31 mouse cellular contexts compared by ENCODE assay signal in genomic region chr6:53897126-53897525, GRCm38 (mm10).
DNase-seq lines count a peak whose midpoint lies in the region; ATAC-seq and TF ChIP-seq lines count a peak whose summit lies in the region.
"Had no signal": no experiment of that assay in that cellular context is flagged by ENCODE, and none has a peak within 500 bp of the region (broad histone marks: within the 10 kb centered on the region; RNA-seq: fewer than 3 reads in every experiment).

No protein-coding gene starts in this region.

- no peak for TF ChIP-seq CTCF in kidney, postnatal 0 days (IDR thresholded peaks at IDR 0.05; ENCODE audit: low read depth)
- no peak for TF ChIP-seq CTCF in kidney, adult 2 months (conservative IDR thresholded peaks at IDR 0.05; ENCODE audit: insufficient read depth, insufficient read length, low read depth, low read length)

- 84% methylated on average over 6 of the region's 6 CpGs for WGBS in kidney, postnatal 0 days
- WGBS in kidney, adult 2 months: 92% methylated on average over 6 of the region's 6 CpGs
- WGBS in hindbrain, embryonic 14.5 days: 96% methylated on average over 6 of the region's 6 CpGs
- WGBS in forebrain, embryonic 10.5 days: 95% methylated on average over 6 of the region's 6 CpGs

- no peak overlapping the region for H3K4me3 ChIP-seq in kidney, postnatal 0 days (replicated peaks; ENCODE audit: low read depth, low read length)
- no peak overlapping the region for H3K4me3 ChIP-seq in kidney, adult 2 months (ENCODE audit: insufficient read depth, low read depth, low read length)
- no peak overlapping the region for H3K4me3 ChIP-seq in hindbrain, embryonic 14.5 days (replicated peaks; ENCODE audit: low read length)
- no peak overlapping the region for H3K4me3 ChIP-seq in forebrain, embryonic 10.5 days
- H3K4me3 ChIP-seq: erythroblast, embryonic 14.5 days; forebrain, embryonic 12.5 days; heart, embryonic 10.5 days; heart, embryonic 15.5 days; hindbrain, embryonic 13.5 days; midbrain, embryonic 13.5 days; neural tube, embryonic 13.5 days; stomach, embryonic 15.5 days had no signal

- no peak overlapping the region for H3K9ac ChIP-seq in kidney, postnatal 0 days (ENCODE audit: low read depth, low read length)
- no peak overlapping the region for H3K9ac ChIP-seq in hindbrain, embryonic 14.5 days
- H3K9ac ChIP-seq: forebrain, embryonic 12.5 days; forebrain, postnatal 0 days; heart, embryonic 15.5 days; hindbrain, embryonic 13.5 days; liver, embryonic 14.5 days; midbrain, embryonic 13.5 days; neural tube, embryonic 13.5 days; stomach, embryonic 15.5 days had no signal

- DNase-seq in frontal cortex, adult 2 months (ENCODE audit: extremely low spot score in 1 of 2, low spot score in 1 of 2): peak; percentile 44 to 57
- no peak for DNase-seq in frontal cortex, postnatal 14 days (ENCODE audit: low spot score in 2 of 2)
- no peak for DNase-seq in kidney, postnatal 0 days (ENCODE audit: low spot score)
- no peak for DNase-seq in kidney, adult 2 months
- DNase-seq in right cerebral cortex, adult 18-20 months: peak; percentile 49
- no peak for DNase-seq in right cerebral cortex, postnatal 4 days
- DNase-seq in hindbrain, embryonic 14.5 days (ENCODE audit: low spot score): no peak
- DNase-seq in forebrain, embryonic 10.5 days (ENCODE audit: extremely low spot score, low spot score): no peak
- DNase-seq: adrenal gland, adult 8-10 months; cerebellum, adult 8-10 months; cerebellum, postnatal 36 days; forebrain, postnatal 0 days; gastrocnemius, postnatal 14 days; heart, postnatal 36 days; kidney, adult 11 months; kidney, postnatal 25 days; liver; lung, adult 2 months; lung, postnatal 10 days; thymus, postnatal 14 days had no signal

- TF ChIP-seq POLR2A in kidney, adult 2 months (IDR thresholded peaks at IDR 0.05; ENCODE audit: low read depth, low read length): no peak

- no peaks in the 10 kb centered on the region for H3K9me3 ChIP-seq in kidney, postnatal 0 days (replicated peaks; ENCODE audit: low read length)
- H3K9me3 ChIP-seq in hindbrain, embryonic 14.5 days (ENCODE audit: control insufficient read depth, low read length): no peaks in the 10 kb centered on the region
- H3K9me3 ChIP-seq in forebrain, embryonic 10.5 days: no peaks in the 10 kb centered on the region
- H3K9me3 ChIP-seq: forebrain, embryonic 12.5 days; heart, embryonic 10.5 days; heart, embryonic 15.5 days; hindbrain, embryonic 13.5 days; midbrain, embryonic 13.5 days; neural tube, embryonic 13.5 days; stomach, embryonic 15.5 days had no signal

- ATAC-seq in kidney, postnatal 0 days (replicated peaks; ENCODE audit: low FRiP score, low read depth): no peak
- no peak for ATAC-seq in hindbrain, embryonic 14.5 days (ENCODE audit: low FRiP score)
- ATAC-seq: forebrain, postnatal 0 days; midbrain, embryonic 13.5 days had no signal

- H3K27ac ChIP-seq in kidney, postnatal 0 days: 0 out of 2 replicates have a peak overlapping the region, but pooled peaks have one; percentile 13
- H3K27ac ChIP-seq in kidney, adult 2 months (ENCODE audit: insufficient read depth, low read depth, low read length): no peak overlapping the region
- H3K27ac ChIP-seq in hindbrain, embryonic 14.5 days: no peak overlapping the region
- no peak overlapping the region for H3K27ac ChIP-seq in forebrain, embryonic 10.5 days
- H3K27ac ChIP-seq: forebrain, embryonic 12.5 days; heart, embryonic 10.5 days; heart, embryonic 15.5 days; hindbrain, embryonic 13.5 days; liver, embryonic 14.5 days; macrophage; midbrain, embryonic 13.5 days; neural tube, embryonic 13.5 days; stomach, embryonic 15.5 days had no signal

- H3K36me3 ChIP-seq in kidney, postnatal 0 days (ENCODE audit: insufficient read depth, low read length): no peaks in the 10 kb centered on the region
- H3K36me3 ChIP-seq in kidney, adult 2 months (ENCODE audit: control insufficient read depth, insufficient read depth, low read length): no peaks in the 10 kb centered on the region
- no peaks in the 10 kb centered on the region for H3K36me3 ChIP-seq in hindbrain, embryonic 14.5 days (replicated peaks; ENCODE audit: control insufficient read depth, insufficient read depth)
- H3K36me3 ChIP-seq in forebrain, embryonic 10.5 days (replicated peaks): no peaks in the 10 kb centered on the region
- H3K36me3 ChIP-seq: forebrain, embryonic 12.5 days; G1E; heart, embryonic 10.5 days; heart, embryonic 15.5 days; hindbrain, embryonic 13.5 days; midbrain, embryonic 13.5 days; neural tube, embryonic 13.5 days; stomach, embryonic 15.5 days had no signal

- H3K4me2 ChIP-seq in kidney, postnatal 0 days (ENCODE audit: low read length): no peak overlapping the region
- H3K4me2 ChIP-seq in hindbrain, embryonic 14.5 days (replicated peaks): no peak overlapping the region
- H3K4me2 ChIP-seq: forebrain, embryonic 12.5 days; heart, embryonic 15.5 days; hindbrain, embryonic 13.5 days; midbrain, embryonic 13.5 days; neural tube, embryonic 13.5 days; stomach, embryonic 15.5 days had no signal

- H3K4me1 ChIP-seq in kidney, postnatal 0 days (replicated peaks; ENCODE audit: insufficient read depth, low read length): no peaks in the 10 kb centered on the region
- H3K4me1 ChIP-seq in kidney, adult 2 months (ENCODE audit: control insufficient read depth, insufficient read depth, low read length): no peaks in the 10 kb centered on the region
- no peaks in the 10 kb centered on the region for H3K4me1 ChIP-seq in hindbrain, embryonic 14.5 days (replicated peaks; ENCODE audit: control insufficient read depth, insufficient read depth, low read length)
- peaks cover 16% of the 10 kb centered on the region for H3K4me1 ChIP-seq in forebrain, embryonic 10.5 days
- H3K4me1 ChIP-seq: heart, embryonic 15.5 days; hindbrain, embryonic 13.5 days; midbrain, embryonic 13.5 days; neural tube, embryonic 13.5 days; stomach, embryonic 15.5 days had no signal

- H3K27me3 ChIP-seq in kidney, postnatal 0 days (ENCODE audit: insufficient read depth, low read length): no peaks in the 10 kb centered on the region
- no peaks in the 10 kb centered on the region for H3K27me3 ChIP-seq in kidney, adult 2 months (replicated peaks; ENCODE audit: control insufficient read depth, insufficient read depth, low read length)
- no peaks in the 10 kb centered on the region for H3K27me3 ChIP-seq in hindbrain, embryonic 14.5 days (ENCODE audit: control insufficient read depth, insufficient read depth, low read length)
- H3K27me3 ChIP-seq in forebrain, embryonic 10.5 days (ENCODE audit: poor library complexity, severe bottlenecking): peaks cover 21% of the 10 kb centered on the region
- H3K27me3 ChIP-seq: heart, embryonic 15.5 days; hindbrain, embryonic 13.5 days; midbrain, embryonic 13.5 days; neural tube, embryonic 13.5 days; stomach, embryonic 15.5 days had no signal

Comparison
In these comparisons a context has a peak if more than half of its experiments do, and no peak if none do; other contexts are left out.
1. DNase-seq: peak in frontal cortex, adult 2 months (2 of 2) and right cerebral cortex, adult 18-20 months (single experiment); none in frontal cortex, postnatal 14 days (0 of 2), kidney, postnatal 0 days (single experiment), kidney, adult 2 months (single experiment), right cerebral cortex, postnatal 4 days (single experiment), hindbrain, embryonic 14.5 days (single experiment) and forebrain, embryonic 10.5 days (single experiment).